Mouse (Mus musculus) stomach, embryonic 16.5 days (tissue): ENCODE data around the gene Plppr3. TPM values are rescaled to one million over a fixed set of nuclear protein-coding genes. Genes with fewer than 3 reads are reported as not detected.

Experiments
- ATAC-seq: fragments of 200-750 bp; cut with Nextera tagmentation; 2 replicates; pipeline ENCODE4 v1.8.0; 2017; ENCODE audit warnings: moderate number of reproducible peaks, moderate TSS enrichment; ENCODE audit not compliant: insufficient read depth, low FRiP score
- H3K27ac ChIP-seq: fragments of 300-500 bp; sonication (generic); 2 replicates; pipeline ENCODE4 v1.5.1; 2014; ENCODE audit warnings: low read length
- H3K27me3 ChIP-seq: fragments of 300-500 bp; sonication (generic); 2 replicates; pipeline ENCODE4 v1.6.1; 2014; ENCODE audit warnings: low read length, control low read depth, mixed read lengths; ENCODE audit not compliant: control insufficient read depth, insufficient read depth
- H3K36me3 ChIP-seq: fragments of 300-500 bp; sonication (generic); 2 replicates; pipeline ENCODE4 v1.6.1; 2014; ENCODE audit warnings: low read length; ENCODE audit not compliant: control insufficient read depth, insufficient read depth
- H3K4me1 ChIP-seq: fragments of 300-500 bp; sonication (generic); 2 replicates; pipeline ENCODE4 v1.6.1; 2014; ENCODE audit warnings: low read length, control low read depth, mixed read lengths; ENCODE audit not compliant: control insufficient read depth, insufficient read depth
- H3K4me2 ChIP-seq: fragments of 300-500 bp; sonication (generic); 2 replicates; pipeline ENCODE4 v1.6.1; 2014; ENCODE audit warnings: low read depth, low read length, mixed read lengths
- H3K4me3 ChIP-seq: fragments of 300-500 bp; sonication (generic); replicated peaks from 2 replicates; pipeline ENCODE4 v1.5.1; 2014; ENCODE audit warnings: mild to moderate bottlenecking, low read length
- H3K9ac ChIP-seq: fragments of 300-500 bp; sonication (generic); 2 replicates; pipeline ENCODE4 v1.6.1; 2014; ENCODE audit warnings: low read length
- H3K9me3 ChIP-seq: fragments of 300-500 bp; sonication (generic); replicated peaks from 2 replicates; pipeline ENCODE4 v1.6.1; 2016; ENCODE audit warnings: low read length, control low read depth; ENCODE audit not compliant: control insufficient read depth
- WGBS: fragments of 180-500 bp; shearing (Covaris S2); extraction: QIAGEN DNeasy Blood & Tissue Kit; methylation state at CpG from one replicate; pipeline ENCODE4 v1.1.7; 2014; 5-methylcytosine and 5-hydroxymethylcytosine counted together
- polyA plus RNA-seq: library from polyadenylated mRNA; unstranded; fragments of >200 nt; fragmentation: Nextera tagmentation; extraction: Ambion mirVana; gene quantifications from 2 replicates; pipeline ENCODE4 v1.2.1, GENCODE M21; 2015

The Plppr3 gene
- polyA plus RNA-seq, 1 experiment from 2014 or later = 28.7 TPM

GRCm38 (mm10) chr10:79916808-79917531 is 42.5 kb upstream of the Plppr3 start, which contains the start of gene Kiss1r:
Gene Kiss1r, plus strand, starts transcription at chr10:79916971.
- H3K4me1 ChIP-seq = peaks cover 48% of the 10 kb centered on the region
- ATAC-seq = peak; percentile 84
- peaks cover 43% of the 10 kb centered on the region for H3K27me3 ChIP-seq
- WGBS = 2% methylated on average over 42 of the region's 42 CpGs
- 0 out of 2 replicates have a peak, but pooled peaks cover under 1% of the 10 kb centered on the region for H3K36me3 ChIP-seq
- H3K4me2 ChIP-seq = peak within 1 kb of the TSS; percentile 93
- peak within 1 kb of the TSS; percentile 72 for H3K4me3 ChIP-seq
- H3K27ac ChIP-seq = peak within 1 kb of the TSS; percentile 76
- peak within 1 kb of the TSS; percentile 91 for H3K9ac ChIP-seq
- H3K9me3 ChIP-seq = no peaks in the 10 kb centered on the region

GRCm38 (mm10) chr10:79916081-79916480 is 41.6 kb upstream of the Plppr3 start:
- Histone ChIP-seq H3K4me1 (peaks cover 39% of the 10 kb centered on the region), H3K4me3 (peak overlapping the region; percentile 72), H3K9ac (peak overlapping the region; percentile 91), H3K27ac (peak overlapping the region; percentile 76), H3K27me3 (peaks cover 34% of the 10 kb centered on the region), H3K36me3 (0 out of 2 replicates have a peak, but pooled peaks cover 4% of the 10 kb centered on the region), H3K9me3 (no peaks in the 10 kb centered on the region), H3K4me2 (peak overlapping the region; percentile 93)
- ATAC-seq = no peak
- 5% methylated on average over 8 of the region's 8 CpGs for WGBS

DNA sequence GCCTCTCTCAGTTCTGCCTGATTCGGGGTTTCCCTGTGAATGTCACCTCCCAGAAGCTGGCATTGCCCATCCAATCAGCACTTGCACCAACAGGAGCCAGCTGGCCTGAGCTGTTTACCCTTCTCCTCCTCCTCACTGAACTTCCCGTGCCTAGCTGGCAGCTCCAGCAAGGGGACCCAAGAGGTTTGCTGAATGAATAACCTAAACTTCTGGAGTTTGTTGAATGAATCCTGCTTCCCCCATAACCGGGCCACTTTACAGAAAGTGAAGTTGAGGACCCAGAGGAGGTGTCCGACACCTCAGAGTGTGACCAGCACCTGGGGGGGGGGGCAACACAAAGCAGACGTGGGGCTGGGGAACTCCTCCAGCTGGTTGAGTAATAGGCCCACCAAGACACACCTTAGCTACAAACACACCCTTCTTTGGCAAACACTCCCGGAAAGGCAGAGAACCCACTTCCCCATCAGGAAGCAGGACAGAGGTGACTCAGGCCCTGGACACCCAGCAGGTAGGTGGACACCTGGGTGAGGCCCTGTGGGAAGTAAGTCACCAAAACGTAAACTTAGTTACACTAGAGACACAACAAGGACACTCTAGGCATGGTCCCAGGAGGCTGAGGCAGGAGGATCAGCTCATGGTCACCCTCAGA is 40.6 kb upstream of the Plppr3 start:
- Histone ChIP-seq H3K4me2 (peak overlapping the region; percentile 93), H3K27me3 (peaks cover 24% of the 10 kb centered on the region), H3K4me1 (peaks cover 37% of the 10 kb centered on the region), H3K36me3 (0 out of 2 replicates have a peak, but pooled peaks cover 4% of the 10 kb centered on the region), H3K27ac (peak overlapping the region; percentile 88), H3K9me3 (no peaks in the 10 kb centered on the region), H3K9ac (peak overlapping the region; percentile 63), H3K4me3 (peak overlapping the region; percentile 72)
- 60% methylated on average over 6 of the region's 7 CpGs for WGBS
- peak; percentile 19; the same call in 1 of the 2 replicates for ATAC-seq

DNA sequence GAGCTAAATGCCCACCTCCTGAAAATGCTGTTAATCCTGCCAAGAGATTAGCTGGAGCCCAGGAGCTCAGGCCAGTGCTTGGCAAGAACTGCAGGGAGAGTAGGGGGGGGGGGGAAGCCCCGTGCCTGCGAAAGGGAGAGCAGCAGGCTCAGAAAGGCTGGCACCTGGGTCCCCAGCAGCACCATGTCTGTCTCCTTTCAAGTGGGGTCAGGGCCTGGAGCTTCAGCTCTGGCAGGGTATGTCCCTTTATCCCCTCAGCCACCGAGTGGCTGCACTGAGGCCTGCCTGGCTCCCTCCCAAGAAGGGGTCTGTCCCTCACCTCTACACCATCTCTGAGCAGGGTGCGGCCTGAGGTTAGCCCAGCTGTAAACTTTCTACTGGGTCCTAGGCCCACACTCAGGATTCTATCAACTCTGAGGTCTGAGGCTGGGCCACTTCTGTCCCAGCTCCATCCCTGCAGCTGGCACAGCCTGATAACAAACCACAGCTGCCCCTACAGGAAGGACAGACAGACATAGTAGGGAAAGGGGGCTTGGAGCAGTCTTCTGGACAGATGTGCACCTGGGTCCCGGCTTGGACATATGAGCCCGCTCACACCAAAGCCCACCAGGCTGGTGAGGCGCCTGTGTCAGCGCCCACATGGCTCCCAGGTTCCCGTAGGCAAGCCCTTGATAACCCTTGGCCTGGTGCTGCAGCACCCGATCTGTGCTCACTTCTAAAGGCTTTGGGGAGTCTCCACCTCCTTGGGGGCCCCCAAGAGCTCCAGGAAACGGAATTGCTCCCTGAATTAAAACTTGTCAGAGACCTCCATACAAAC is 39.9 kb upstream of the Plppr3 start:
- H3K36me3 ChIP-seq = 0 out of 2 replicates have a peak, but pooled peaks cover 8% of the 10 kb centered on the region
- no peak for ATAC-seq

GRCm38 (mm10) chr10:79912412-79912811 is 38.0 kb upstream of the Plppr3 start:
- no peak for ATAC-seq
- 65% methylated on average over 20 of the region's 20 CpGs for WGBS
- Histone ChIP-seq H3K36me3 (0 out of 2 replicates have a peak, but pooled peaks cover 8% of the 10 kb centered on the region), H3K27ac (no peak overlapping the region), H3K4me1 (peaks cover 30% of the 10 kb centered on the region), H3K27me3 (no peaks in the 10 kb centered on the region), H3K9me3 (no peaks in the 10 kb centered on the region), H3K4me3 (no peak overlapping the region), H3K4me2 (no peak overlapping the region), H3K9ac (no peak overlapping the region)

More for the DNA sequence above, 39.9 kb upstream of the Plppr3 start:
- H3K9me3 ChIP-seq = no peaks in the 10 kb centered on the region
- no peak overlapping the region; the same call in 1 of the 2 replicates for H3K4me3 ChIP-seq
- H3K27me3 ChIP-seq = peaks cover 17% of the 10 kb centered on the region
- peak overlapping the region; percentile 93; the same call in 1 of the 2 replicates for H3K4me2 ChIP-seq
- WGBS = 63% methylated on average over 11 of the region's 11 CpGs
- peak overlapping the region; percentile 63 for H3K9ac ChIP-seq
- peaks cover 38% of the 10 kb centered on the region for H3K4me1 ChIP-seq
- H3K27ac ChIP-seq = peak overlapping the region; percentile 88

DNA sequence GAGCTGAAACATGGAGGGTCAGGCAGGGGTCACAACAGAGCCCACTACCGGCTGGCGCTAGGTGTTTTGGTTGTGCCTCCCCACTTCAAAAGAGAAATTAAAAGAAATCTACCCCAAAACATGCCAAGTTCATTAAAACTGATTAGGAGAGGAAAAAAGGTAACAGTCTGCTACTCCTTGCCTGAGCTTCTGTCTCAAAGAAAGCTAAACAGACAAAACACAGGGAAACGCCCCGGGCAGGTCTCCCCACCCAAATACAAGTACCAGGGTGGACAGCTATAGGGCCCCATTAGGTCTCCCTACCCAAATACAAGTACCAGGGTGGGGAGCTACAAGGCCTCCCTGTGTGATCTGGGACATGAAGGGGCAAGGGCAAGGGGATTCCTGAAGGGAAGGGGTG is 36.1 kb upstream of the Plppr3 start, which contains the start of gene Gm26602:
Gene Gm26602 (plus strand): TSS at position 301 of the 400 bp plus-strand sequence.
- Histone ChIP-seq H3K4me2 (no peak within 1 kb of the TSS), H3K4me3 (no peak within 1 kb of the TSS), H3K27ac (peak within 1 kb of the TSS; percentile 85; the same call in 1 of the 2 replicates), H3K36me3 (peaks cover 16% of the 10 kb centered on the region; the same call in 1 of the 2 replicates), H3K4me1 (peaks cover 23% of the 10 kb centered on the region), H3K9ac (peak within 1 kb of the TSS; percentile 34), H3K27me3 (no peaks in the 10 kb centered on the region), H3K9me3 (no peaks in the 10 kb centered on the region)
- no peak for ATAC-seq
- WGBS = 93% methylated on average over 4 of the region's 4 CpGs

DNA sequence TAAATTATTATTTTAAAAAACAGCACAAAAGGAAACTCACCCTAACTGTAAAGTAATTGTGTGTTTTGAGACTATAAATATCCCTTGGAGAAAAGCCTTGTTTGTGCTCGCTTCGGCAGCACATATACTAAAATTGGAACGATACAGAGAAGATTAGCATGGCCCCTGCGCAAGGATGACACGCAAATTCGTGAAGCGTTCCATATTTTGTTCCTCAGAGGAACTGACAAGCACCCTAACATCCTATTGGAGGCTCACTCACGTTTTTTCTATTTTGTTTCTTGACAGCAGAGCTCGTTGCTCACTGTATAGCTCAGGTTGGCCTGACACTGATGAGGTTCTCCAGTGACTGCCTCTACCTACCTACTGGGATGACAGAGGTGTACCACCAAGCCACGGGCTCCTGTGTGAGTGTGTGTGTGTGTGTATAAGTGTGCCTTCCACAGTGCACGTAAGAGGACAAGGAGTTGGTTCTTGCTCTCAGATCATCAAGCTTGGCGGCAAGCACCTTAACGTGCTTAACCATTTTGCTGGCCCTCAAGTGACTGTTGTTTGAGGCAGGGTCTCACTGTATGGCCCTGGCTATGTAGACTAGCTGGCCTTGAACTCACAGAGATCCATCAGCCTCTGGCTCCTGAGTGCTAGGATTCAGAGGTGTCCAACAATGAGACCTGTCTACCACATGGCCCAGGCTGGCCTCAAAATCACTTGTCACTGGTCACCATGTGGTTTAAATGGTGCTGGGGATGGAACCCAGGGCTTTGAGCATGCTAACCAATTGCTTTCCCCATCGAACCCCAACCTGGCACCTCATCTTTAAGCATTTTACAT is 34.9 kb upstream of the Plppr3 start:
- 19% methylated on average over 14 of the region's 14 CpGs for WGBS
- Histone ChIP-seq H3K9ac (peak overlapping the region; percentile 34), H3K27me3 (no peaks in the 10 kb centered on the region)

More for the DNA sequence above, 34.9 kb upstream of the Plppr3 start:
- peak overlapping the region; percentile 8 for H3K4me3 ChIP-seq
- H3K4me1 ChIP-seq = peaks cover 11% of the 10 kb centered on the region
- no peaks in the 10 kb centered on the region for H3K9me3 ChIP-seq
- H3K27ac ChIP-seq = peak overlapping the region; percentile 85
- peak overlapping the region; percentile 39 for H3K4me2 ChIP-seq
- peak; percentile 51; the same call in 1 of the 2 replicates for ATAC-seq
- H3K36me3 ChIP-seq = peaks cover 26% of the 10 kb centered on the region
